Mouse (Mus musculus) retina, postnatal 1 day (tissue): ENCODE results near the gene Qser1.
"Not testable (repeated sequence)": the region's sequence is repeated elsewhere in the genome, so short reads cannot be mapped to it uniquely, and the experiment has no call there.

ENCODE experiments used
- DNase-seq: peaks from one replicate; pipeline ENCODE4 v3.0.0-alpha.2; 2012

The Qser1 gene

GRCm38 (mm10) chr2:104816371-104816827 is at the start of gene Qser1:
Gene Qser1 (minus strand): TSS chr2:104816760.
- no peak for DNase-seq

- no peak for DNase-seq
These were observed 47.8 kb upstream of the Qser1 start for GRCm38 (mm10) chr2:104864176-104864860.

GRCm38 (mm10) chr2:104860426-104860825 is 43.9 kb upstream of the Qser1 start:
- no peak for DNase-seq

- no peak for DNase-seq
These were observed 42.5 kb upstream of the Qser1 start for GRCm38 (mm10) chr2:104859060-104859459.

- DNase-seq, result not testable (repeated sequence)
These were observed 41.5 kb upstream of the Qser1 start for GRCm38 (mm10) chr2:104858083-104858482.

- DNase-seq, result no peak
These were observed 39.7 kb upstream of the Qser1 start for GRCm38 (mm10) chr2:104856218-104856617.

- DNase-seq, result no peak
These were observed 39.2 kb upstream of the Qser1 start for GRCm38 (mm10) chr2:104855732-104856131.

- DNase-seq, result no peak
These were observed 38.3 kb upstream of the Qser1 start for GRCm38 (mm10) chr2:104854836-104855235.

- DNase-seq, result no peak
These were observed 36.0 kb upstream of the Qser1 start for GRCm38 (mm10) chr2:104852546-104852945.

- DNase-seq, result peak; percentile 43
These were observed 35.1 kb upstream of the Qser1 start for GRCm38 (mm10) chr2:104851686-104852085.

GRCm38 (mm10) chr2:104849991-104850359 is 33.4 kb upstream of the Qser1 start:
- no peak for DNase-seq

- DNase-seq, result peak; percentile 78
These were observed 32.9 kb upstream of the Qser1 start, which contains the start of gene Prrg4 for GRCm38 (mm10) chr2:104849276-104849990. Gene Prrg4 (minus strand): TSS chr2:104849876.

GRCm38 (mm10) chr2:104848235-104849161 is 31.9 kb upstream of the Qser1 start:
- peak; percentile 21 for DNase-seq

- DNase-seq, result peak; percentile 37
These were observed 31.1 kb upstream of the Qser1 start for GRCm38 (mm10) chr2:104847645-104848044.

GRCm38 (mm10) chr2:104846638-104847414 is 30.3 kb upstream of the Qser1 start:
- DNase-seq, result no peak

GRCm38 (mm10) chr2:104842559-104842958 is 26.0 kb upstream of the Qser1 start:
- no peak for DNase-seq

- no peak for DNase-seq
These were observed 25.2 kb upstream of the Qser1 start for GRCm38 (mm10) chr2:104841736-104842135.

GRCm38 (mm10) chr2:104840974-104841373 is 24.4 kb upstream of the Qser1 start:
- no peak for DNase-seq

GRCm38 (mm10) chr2:104832486-104832885 is 15.9 kb upstream of the Qser1 start:
- DNase-seq, result no peak

GRCm38 (mm10) chr2:104826191-104826590 is 9.6 kb upstream of the Qser1 start:
- DNase-seq, result no peak

GRCm38 (mm10) chr2:104818763-104819162 is 2.2 kb upstream of the Qser1 start:
- DNase-seq, result not testable (repeated sequence)
